Mouse (Mus musculus): ENCODE results near the gene Gm21319. TPM values are rescaled to one million over a fixed set of nuclear protein-coding genes. Genes with fewer than 3 reads are reported as not detected.

Gm21319 gene
- under 1 TPM in 1 of 2 experiments, not detected in 1; 0.10 TPM for polyA plus RNA-seq (2017; shearing (Covaris generic))

GRCm38 (mm10) chr12:87775655-87776054 lies at the start of gene Gm21319:
Gene Gm21319 (minus strand): TSS chr12:87775755.

GRCm38 (mm10) chr12:87816277-87816676 lies 40.7 kb upstream of the Gm21319 start, which contains the start of gene BB287469:
Gene BB287469 (plus strand): TSS chr12:87816577.

GRCm38 (mm10) chr12:87795212-87795611 lies 19.7 kb upstream of the Gm21319 start, which contains the start of gene Gm21936:
Gene Gm21936 (plus strand): TSS chr12:87795512.

Other genes with a start within 250 kb of the Gm21319 start
- gene Oog1, start 173.1 kb downstream of the Gm21319 start, polyA plus RNA-seq (2017; shearing (Covaris generic)) = not detected
- under 1 TPM in 1 of 2 experiments, not detected in 1; 0.32 TPM for gene Gm4027, start 156.9 kb downstream of the Gm21319 start, polyA plus RNA-seq (2017; shearing (Covaris generic))
- gene Gm16381, start 131.1 kb downstream of the Gm21319 start, polyA plus RNA-seq (2017; shearing (Covaris generic)) = not detected
- under 1 TPM in 1 of 2 experiments, not detected in 1; 0.48 TPM for gene Gm21936, start 19.8 kb upstream of the Gm21319 start, polyA plus RNA-seq (2017; shearing (Covaris generic))
- not detected for gene BB287469, start 40.8 kb upstream of the Gm21319 start, polyA plus RNA-seq (2017; shearing (Covaris generic))
- not detected for gene Gm2001, start 66.6 kb upstream of the Gm21319 start, polyA plus RNA-seq (2017; shearing (Covaris generic))
- not detected for gene Gm2016, start 98.3 kb upstream of the Gm21319 start, polyA plus RNA-seq (2017; shearing (Covaris generic))
- gene Gm2022, start 119.6 kb upstream of the Gm21319 start, polyA plus RNA-seq (2017; shearing (Covaris generic)) = not detected
- not detected for gene Gm2035, start 144.1 kb upstream of the Gm21319 start, polyA plus RNA-seq (2017; shearing (Covaris generic))
- gene Gm2042, start 178.3 kb upstream of the Gm21319 start, polyA plus RNA-seq (2017; shearing (Covaris generic)) = not detected
- gene Gm2075, start 236.1 kb upstream of the Gm21319 start, polyA plus RNA-seq (2017; shearing (Covaris generic)) = not detected
- not detected for gene Gm6803, start 243.0 kb upstream of the Gm21319 start, polyA plus RNA-seq (2017; shearing (Covaris generic))